Mouse (Mus musculus) pancreas, adult 10 weeks (tissue): ENCODE data around the gene Cactin. TPM values are rescaled to one million over a fixed set of nuclear protein-coding genes. Genes with fewer than 3 reads are reported as not detected.

ENCODE experiments used
- polyA plus RNA-seq: library from polyadenylated mRNA; stranded (reverse); fragments of 350-450 nt; fragmentation: Illumina TruSeq; extraction: RNeasy Lipid Tissue Mini Kit (QIAGEN cat#74804); gene quantifications from one replicate; pipeline ENCODE4 v1.2.3, GENCODE M21; 2015; ENCODE audit warnings: low read depth, low replicate concordance; ENCODE audit not compliant: insufficient read depth

Gene Cactin
- 7.9 TPM for polyA plus RNA-seq

GRCm38 (mm10) chr10:81320550-81321347 lies at the start of gene Cactin:
Gene Cactin, plus strand, starts transcription at chr10:81321103.

DNA sequence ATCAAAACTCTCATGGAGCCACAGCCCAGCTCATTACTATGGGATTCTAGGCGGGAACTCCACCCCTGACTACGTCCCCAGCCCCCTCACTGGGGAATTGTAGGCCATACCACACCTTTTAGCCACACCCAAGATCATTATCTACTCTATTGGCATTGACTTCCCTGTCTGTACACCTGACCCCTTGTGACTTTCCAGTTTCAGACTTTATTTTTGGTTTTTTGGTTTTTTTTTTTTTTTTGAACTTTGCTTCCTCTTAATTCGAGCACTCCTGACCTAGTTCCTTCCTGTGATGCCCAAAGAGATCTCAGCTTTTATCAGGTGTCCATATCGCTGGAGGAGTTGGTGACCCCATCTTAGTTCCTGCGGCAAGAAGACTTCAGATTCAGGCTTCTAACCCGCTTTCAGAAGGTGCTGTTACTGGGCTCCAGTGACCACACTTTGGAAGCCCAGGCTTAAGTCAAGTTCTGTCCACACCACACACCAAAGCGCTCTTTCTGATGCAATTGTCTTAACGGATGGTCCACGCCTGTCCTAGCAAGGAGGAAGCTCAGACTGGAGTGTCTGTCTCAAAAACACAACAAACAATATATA lies 29.3 kb upstream of the Cactin start, which contains the start of gene Tjp3:
Tjp3 (minus strand) TSS at position 71 of the 594 bp plus-strand sequence.

DNA sequence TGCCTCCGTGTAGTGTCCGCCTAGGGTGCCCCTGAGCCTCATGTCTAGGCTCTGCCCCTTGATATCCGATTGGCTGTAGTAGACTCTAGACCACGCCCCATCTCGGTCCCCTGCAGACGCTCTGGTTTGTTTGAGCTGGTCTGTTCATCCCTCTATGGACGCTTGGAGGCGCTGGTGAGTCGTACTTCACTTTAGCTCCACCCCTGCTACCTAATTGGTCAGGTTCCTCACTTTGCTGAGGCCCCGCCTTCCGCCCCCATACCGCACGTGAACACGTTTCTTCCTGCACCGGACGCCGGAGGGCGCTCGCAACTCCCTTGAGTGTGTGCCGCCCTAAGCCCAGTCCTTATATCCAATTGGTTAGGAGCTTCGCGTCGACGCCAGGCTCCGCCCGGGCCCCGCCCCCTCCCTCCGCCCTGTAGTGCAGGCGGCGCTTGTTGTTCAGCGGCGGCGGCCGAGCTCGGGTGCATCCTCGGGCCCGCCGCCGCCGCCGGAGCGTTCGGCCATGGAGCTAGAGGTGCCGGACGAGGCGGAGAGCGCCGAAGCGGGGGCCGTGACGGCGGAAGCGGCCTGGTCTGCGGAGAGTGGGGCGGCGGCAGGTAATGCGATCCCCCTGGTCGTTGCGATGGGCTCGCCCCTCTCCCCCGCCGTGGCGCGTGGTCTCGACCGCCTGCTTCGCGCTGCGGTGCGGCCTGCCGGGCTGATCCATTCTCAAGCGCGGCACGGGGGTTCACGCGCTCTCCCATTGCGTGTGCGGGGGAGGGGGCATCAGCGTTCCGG lies 28.2 kb upstream of the Cactin start, which contains the start of gene Pip5k1c:
Pip5k1c (plus strand) TSS at position 410 of the 780 bp plus-strand sequence.

DNA sequence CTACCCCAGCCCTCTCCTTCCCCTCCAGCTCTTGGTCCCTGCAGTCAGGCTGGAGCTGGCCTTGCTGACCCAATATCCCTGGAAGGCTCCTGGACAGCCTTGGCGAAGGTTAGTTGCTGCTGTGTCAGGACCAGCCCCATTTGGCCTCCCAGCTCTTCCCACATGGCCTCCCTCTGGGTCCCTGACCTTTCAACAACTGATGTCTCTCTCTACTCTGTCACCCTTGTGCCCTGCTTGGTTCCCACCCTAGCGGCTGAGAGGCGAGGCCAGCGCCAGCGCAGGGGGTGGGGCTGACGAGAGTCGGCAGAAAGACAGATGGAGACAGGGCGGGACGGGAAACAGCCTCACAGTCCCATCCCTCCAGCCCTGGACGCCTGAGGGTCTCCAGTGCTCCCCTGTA lies 7.5 kb downstream of the Cactin start, which contains the start of gene Tbxa2r:
Tbxa2r (plus strand) TSS at position 346 of the 400 bp plus-strand sequence.

GRCm38 (mm10) chr10:81342686-81343505 lies 22.0 kb downstream of the Cactin start, which contains the start of gene Gipc3:
Gene Gipc3, minus strand, starts transcription at chr10:81343266.

DNA sequence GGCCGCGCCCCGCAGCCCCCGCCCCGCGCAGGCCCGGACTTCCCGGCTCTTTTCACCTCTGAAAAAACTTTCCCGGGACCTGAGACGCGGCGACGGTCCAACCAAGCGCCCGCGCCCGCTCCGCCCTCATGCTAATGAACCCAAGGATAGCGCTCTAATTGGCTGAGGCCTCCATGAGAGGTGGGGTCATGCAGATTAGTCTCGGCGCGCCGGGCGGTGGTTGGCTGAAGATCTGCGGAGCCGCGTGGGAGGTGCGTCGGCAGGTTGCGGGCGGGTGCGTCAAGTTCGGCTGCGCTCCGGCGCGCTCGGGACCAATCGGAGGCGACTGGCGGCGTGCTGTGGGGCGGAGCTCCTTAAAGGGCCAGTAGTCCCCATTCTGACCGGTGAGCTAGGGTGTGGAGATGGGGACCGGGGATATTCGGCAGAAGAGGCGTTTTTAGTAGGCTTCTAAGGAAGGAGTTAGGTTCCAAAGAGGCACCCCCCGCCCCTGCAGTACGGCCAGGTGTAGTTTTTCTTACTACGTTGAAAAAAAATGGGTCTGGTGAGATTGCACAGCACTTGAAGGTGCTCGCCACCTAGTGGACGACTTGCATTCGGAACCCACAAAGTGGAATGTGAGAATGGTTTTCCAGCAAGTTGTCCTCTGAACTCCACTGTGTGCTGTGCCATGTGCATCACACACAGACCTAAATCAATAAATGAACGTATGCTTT lies 29.6 kb downstream of the Cactin start, which contains the start of gene Hmg20b:
Hmg20b (minus strand) TSS at position 130 of the 713 bp plus-strand sequence.

DNA sequence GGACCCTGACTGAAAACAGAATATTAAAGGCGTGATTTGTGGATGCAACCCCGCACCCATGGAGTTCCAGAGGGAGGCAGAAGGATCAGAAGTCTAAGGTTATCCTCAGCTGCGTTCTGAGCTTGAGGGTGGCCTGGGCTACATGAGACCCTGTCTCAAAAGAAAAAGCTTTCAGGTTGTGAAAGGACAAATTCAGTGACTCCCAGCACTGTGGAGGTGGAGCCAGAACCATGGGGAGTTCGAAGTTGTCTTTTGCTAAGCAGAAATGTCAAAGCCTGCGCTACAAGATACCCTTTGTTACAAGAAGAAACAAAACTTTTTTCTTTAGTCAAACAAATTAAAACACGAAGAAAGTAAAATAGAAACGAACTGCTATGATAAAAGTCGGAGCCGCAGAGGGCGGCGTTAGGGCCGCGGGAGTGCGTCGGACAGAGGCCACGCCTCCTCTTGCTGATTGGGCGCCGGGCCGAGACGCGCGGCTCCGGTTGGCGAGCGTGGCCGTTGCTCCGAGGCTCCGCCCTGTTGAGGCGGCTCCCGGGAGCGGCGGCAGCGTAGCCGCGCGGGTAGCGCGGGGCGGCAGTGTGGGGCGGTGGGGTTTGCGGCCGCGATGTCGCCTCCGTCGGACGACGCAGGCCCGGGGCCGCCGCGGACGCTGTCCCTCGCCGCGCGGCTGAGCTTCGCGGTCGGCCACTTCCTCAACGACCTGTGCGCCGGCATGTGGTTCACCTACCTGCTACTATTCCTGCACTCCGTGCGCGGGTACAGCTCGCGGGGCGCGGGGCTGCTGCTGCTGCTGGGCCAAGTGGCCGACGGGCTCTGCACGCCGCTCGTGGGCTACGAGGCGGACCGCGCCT lies 36.3 kb downstream of the Cactin start, which contains the start of gene Mfsd12:
Mfsd12 (plus strand) TSS at position 501 of the 854 bp plus-strand sequence.

GRCm38 (mm10) chr10:81365672-81366476 lies 45.0 kb downstream of the Cactin start, which contains the start of gene 4930404N11Rik:
Gene 4930404N11Rik, minus strand, starts transcription at chr10:81365816.

Other genes with a start within 250 kb of the Cactin start
- gene Creb3l3, start 222.2 kb upstream of the Cactin start, polyA plus RNA-seq: not detected
- gene Map2k2, start 215.2 kb upstream of the Cactin start, polyA plus RNA-seq: 47.4 TPM
- gene Zbtb7a, start 185.9 kb upstream of the Cactin start, polyA plus RNA-seq: 5.4 TPM
- gene Pias4, start 153.2 kb upstream of the Cactin start, polyA plus RNA-seq: 7.3 TPM
- 283 TPM for gene Eef2, start 144.5 kb upstream of the Cactin start, polyA plus RNA-seq
- 9.3 TPM for gene Dapk3, start 138.1 kb upstream of the Cactin start, polyA plus RNA-seq
- gene 4930442H23Rik, start 137.3 kb upstream of the Cactin start, polyA plus RNA-seq: not detected
- not detected for gene Nmrk2, start 119.1 kb upstream of the Cactin start, polyA plus RNA-seq
- gene Atcay, start 90.3 kb upstream of the Cactin start, polyA plus RNA-seq: 0.20 TPM
- 3.4 TPM for gene Zfr2, start 87.9 kb upstream of the Cactin start, polyA plus RNA-seq
- gene Matk, start 68.2 kb upstream of the Cactin start, polyA plus RNA-seq: not detected
- 21.2 TPM for gene Mrpl54, start 54.2 kb upstream of the Cactin start, polyA plus RNA-seq
- gene Apba3, start 54.1 kb upstream of the Cactin start, polyA plus RNA-seq: 30.7 TPM
- 3.9 TPM for gene Tjp3, start 29.5 kb upstream of the Cactin start, polyA plus RNA-seq
- gene Pip5k1c, start 28.1 kb upstream of the Cactin start, polyA plus RNA-seq: 15.5 TPM
- 3.4 TPM for gene Tbxa2r, start 7.6 kb downstream of the Cactin start, polyA plus RNA-seq
- gene Gipc3, start 22.2 kb downstream of the Cactin start, polyA plus RNA-seq: 1.4 TPM
- 22.8 TPM for gene Hmg20b, start 29.4 kb downstream of the Cactin start, polyA plus RNA-seq
- gene Mfsd12, start 36.4 kb downstream of the Cactin start, polyA plus RNA-seq: 1.9 TPM
- not detected for gene 4930404N11Rik, start 44.7 kb downstream of the Cactin start, polyA plus RNA-seq
- 5.1 TPM for gene Fzr1, start 57.4 kb downstream of the Cactin start, polyA plus RNA-seq
- 9.1 TPM for gene Dohh, start 63.3 kb downstream of the Cactin start, polyA plus RNA-seq
- gene Gm48551, start 63.4 kb downstream of the Cactin start, polyA plus RNA-seq: 2.6 TPM
- gene Gm48552, start 67.9 kb downstream of the Cactin start, polyA plus RNA-seq: 3.4 TPM
- 23.5 TPM for gene Smim24, start 71.9 kb downstream of the Cactin start, polyA plus RNA-seq
- gene Nfic, start 134.5 kb downstream of the Cactin start, polyA plus RNA-seq: 11.0 TPM
- gene Celf5, start 161.6 kb downstream of the Cactin start, polyA plus RNA-seq: 0.76 TPM
- gene Ncln, start 175.3 kb downstream of the Cactin start, polyA plus RNA-seq: 25.2 TPM
- gene S1pr4, start 179.0 kb downstream of the Cactin start, polyA plus RNA-seq: 1.3 TPM
- not detected for gene Gna15, start 203.1 kb downstream of the Cactin start, polyA plus RNA-seq
- gene Gna11, start 224.1 kb downstream of the Cactin start, polyA plus RNA-seq: 17.4 TPM
- gene Aes, start 238.4 kb downstream of the Cactin start, polyA plus RNA-seq: 218 TPM